Mouse (Mus musculus): ENCODE results near the gene Cldn20. TPM values are rescaled to one million over a fixed set of nuclear protein-coding genes. Genes with fewer than 3 reads are reported as not detected.

Gene Cldn20
- not detected for polyA plus RNA-seq (2015; fragmentation: Illumina TruSeq; extraction: RNeasy Lipid Tissue Mini Kit (QIAGEN cat#74804); ENCODE audit: insufficient read depth, low replicate concordance)

GRCm38 (mm10) chr17:3532254-3532653 lies at the start of gene Cldn20:
Cldn20 (plus strand) TSS chr17:3532554.

GRCm38 (mm10) chr17:3557331-3558311 lies 25.3 kb downstream of the Cldn20 start, which contains the start of gene Tfb1m:
Tfb1m (minus strand) TSS chr17:3557781.

Other genes starting within 250 kb of the Cldn20 start
- 1.9 TPM for gene Tiam2, start 206.0 kb upstream of the Cldn20 start, polyA plus RNA-seq (2015; fragmentation: Illumina TruSeq; extraction: RNeasy Lipid Tissue Mini Kit (QIAGEN cat#74804); ENCODE audit: insufficient read depth, low replicate concordance)
- gene Tfb1m, start 25.2 kb downstream of the Cldn20 start, polyA plus RNA-seq (2015; fragmentation: Illumina TruSeq; extraction: RNeasy Lipid Tissue Mini Kit (QIAGEN cat#74804); ENCODE audit: insufficient read depth, low replicate concordance), result 14.1 TPM
- gene Nox3, start 163.7 kb downstream of the Cldn20 start, polyA plus RNA-seq (2015; fragmentation: Illumina TruSeq; extraction: RNeasy Lipid Tissue Mini Kit (QIAGEN cat#74804); ENCODE audit: insufficient read depth, low replicate concordance), result not detected